Mouse (Mus musculus) bone marrow macrophage, adult 2 months (primary cell): ENCODE results near the gene Zkscan16. TPM values are rescaled to one million over a fixed set of nuclear protein-coding genes. Genes with fewer than 3 reads are reported as not detected.
A peak's percentile ranks its signal among the peaks of the same experiment; 100 is the strongest.

ENCODE experiments used
- H3K27ac ChIP-seq: 2 replicates; pipeline ENCODE4 v1.5.1; 2012; ENCODE audit warnings: low read depth, low read length; ENCODE audit not compliant: insufficient read depth
- H3K4me1 ChIP-seq: 2 replicates; pipeline ENCODE4 v1.6.1; 2012; ENCODE audit warnings: low read length; ENCODE audit not compliant: control insufficient read depth, insufficient read depth
- H3K4me3 ChIP-seq: 2 replicates; pipeline ENCODE4 v1.5.1; 2012; ENCODE audit warnings: mild to moderate bottlenecking, low read length, moderate library complexity; ENCODE audit not compliant: insufficient read depth
- CTCF ChIP-seq: IDR thresholded peaks from 2 replicates; pipeline ENCODE4 v1.5.1; 2012; ENCODE audit warnings: low read depth, mild to moderate bottlenecking, low read length, moderate library complexity
- POLR2A ChIP-seq: IDR thresholded peaks from 2 replicates; pipeline ENCODE4 v1.6.1; 2012; ENCODE audit warnings: mild to moderate bottlenecking, low read depth, low read length, borderline replicate concordance
- polyA plus RNA-seq: library from polyadenylated mRNA; stranded (reverse); fragments of >200 nt; gene quantifications from 2 replicates; pipeline ENCODE4 v1.2.4, GENCODE M21; 2012; ENCODE audit not compliant: missing spikeins, insufficient read depth, insufficient read length

The Zkscan16 gene
- polyA plus RNA-seq, 1 experiment, result not detected

DNA sequence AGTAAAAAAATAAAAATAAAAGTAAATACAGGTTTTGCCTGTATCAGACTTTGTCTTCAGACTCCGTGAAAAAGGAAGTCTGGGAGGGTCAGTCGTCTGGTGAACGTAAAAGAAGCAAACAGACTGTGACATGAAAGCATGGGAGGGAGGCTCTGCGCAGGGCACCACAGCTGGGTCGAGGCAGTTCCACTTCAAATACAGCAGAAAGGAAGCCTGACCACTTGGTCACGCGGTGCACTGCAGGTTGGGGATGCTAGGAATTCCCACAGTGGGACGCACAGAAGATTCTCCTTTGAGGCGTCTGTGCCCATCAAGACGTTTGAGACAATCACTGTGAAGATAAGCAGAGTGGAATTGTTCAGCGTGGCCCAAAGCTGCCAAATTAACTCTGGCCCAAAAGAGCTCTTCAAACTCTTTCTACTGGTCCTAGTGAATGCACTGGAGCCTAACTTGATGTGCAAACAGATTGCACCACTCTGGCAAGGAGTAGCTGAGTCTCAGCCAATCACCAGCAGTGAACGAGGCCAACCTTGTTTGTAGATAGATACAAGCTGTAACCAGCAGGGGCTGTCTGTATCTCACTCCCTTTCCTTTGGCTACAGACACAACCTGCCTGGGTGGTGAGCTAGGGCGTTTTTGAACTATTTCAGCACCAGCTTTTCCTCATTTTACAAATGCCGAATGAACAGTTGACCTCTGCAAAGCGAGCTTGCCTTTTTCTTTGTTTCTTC, 8.5 kb upstream of the Zkscan16 start:
- H3K27ac ChIP-seq, result no peak overlapping the region
- no peak overlapping the region for H3K4me3 ChIP-seq
- TF ChIP-seq CTCF (no peak), POLR2A (no peak)
- 0 out of 2 replicates have a peak, but pooled peaks cover 2% of the 10 kb centered on the region for H3K4me1 ChIP-seq

GRCm38 (mm10) chr4:58935846-58936245, 7.6 kb upstream of the Zkscan16 start:
- TF ChIP-seq CTCF (no peak), POLR2A (no peak)
- H3K27ac ChIP-seq, result no peak overlapping the region
- H3K4me1 ChIP-seq, result 0 out of 2 replicates have a peak, but pooled peaks cover 2% of the 10 kb centered on the region
- H3K4me3 ChIP-seq, result no peak overlapping the region

DNA sequence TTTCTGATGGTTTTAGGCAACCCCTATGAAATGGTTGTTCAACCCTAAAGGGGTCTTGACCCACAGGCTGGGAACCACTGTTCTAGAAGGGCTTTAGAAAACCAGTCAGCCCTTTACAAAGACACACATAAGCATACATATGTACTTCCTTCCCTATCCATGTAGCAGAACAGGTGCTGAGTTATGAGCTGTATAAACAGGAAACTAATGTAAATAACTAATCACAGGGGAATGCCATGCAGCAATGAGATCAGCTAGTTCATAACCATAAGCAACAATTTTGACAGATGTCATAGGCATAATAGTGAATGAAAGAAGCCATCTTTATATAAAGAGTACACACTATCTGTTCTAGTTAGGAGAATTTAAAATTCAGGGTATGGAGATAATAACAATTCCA, 1.8 kb upstream of the Zkscan16 start:
- 0 out of 2 replicates have a peak, but pooled peaks cover 2% of the 10 kb centered on the region for H3K4me1 ChIP-seq
- TF ChIP-seq CTCF, result no peak
- no peak for TF ChIP-seq POLR2A
- no peak overlapping the region for H3K27ac ChIP-seq
- no peak overlapping the region for H3K4me3 ChIP-seq

- no peak for TF ChIP-seq POLR2A
- no peak for TF ChIP-seq CTCF
- 0 out of 2 replicates have a peak, but pooled peaks cover 2% of the 10 kb centered on the region for H3K4me1 ChIP-seq
- H3K4me3 ChIP-seq, result peak overlapping the region; percentile 76
- no peak overlapping the region for H3K27ac ChIP-seq
These were observed 486 bp upstream of the Zkscan16 start for GRCm38 (mm10) chr4:58942942-58943341.

DNA sequence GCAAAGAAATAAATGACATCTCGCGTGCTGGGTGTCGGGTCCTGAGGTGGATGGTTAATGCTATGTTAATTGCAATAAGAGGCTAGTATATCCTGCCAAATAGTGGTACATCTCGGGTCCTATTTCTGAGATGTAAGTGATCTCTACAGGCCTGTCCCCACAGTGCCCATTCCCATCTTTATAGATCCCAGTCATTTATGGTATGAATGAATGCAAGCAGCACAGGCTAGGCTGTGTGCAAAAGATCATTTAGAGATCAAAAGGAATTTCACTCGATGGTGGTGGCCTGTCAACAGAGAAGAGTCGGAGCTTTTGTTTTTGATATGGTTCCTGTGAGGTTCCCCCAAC, 752 bp downstream of the Zkscan16 start:
- TF ChIP-seq CTCF (no peak), POLR2A (no peak)
- Histone ChIP-seq H3K4me1 (0 out of 2 replicates have a peak, but pooled peaks cover 2% of the 10 kb centered on the region), H3K27ac (no peak overlapping the region), H3K4me3 (peak overlapping the region; percentile 76)

GRCm38 (mm10) chr4:58944695-58945094, 1.3 kb downstream of the Zkscan16 start:
- H3K4me3 ChIP-seq, result no peak overlapping the region
- 0 out of 2 replicates have a peak, but pooled peaks cover 2% of the 10 kb centered on the region for H3K4me1 ChIP-seq

GRCm38 (mm10) chr4:58948391-58948790, 5.0 kb downstream of the Zkscan16 start:
- Histone ChIP-seq H3K27ac (no peak overlapping the region), H3K4me3 (no peak overlapping the region), H3K4me1 (no peaks in the 10 kb centered on the region)
- TF ChIP-seq CTCF (no peak), POLR2A (no peak)

More at GRCm38 (mm10) chr4:58944695-58945094, 1.3 kb downstream of the Zkscan16 start:
- TF ChIP-seq POLR2A, result no peak
- no peak for TF ChIP-seq CTCF
- no peak overlapping the region for H3K27ac ChIP-seq

GRCm38 (mm10) chr4:58952630-58953029, 9.2 kb downstream of the Zkscan16 start:
- TF ChIP-seq POLR2A, result no peak
- TF ChIP-seq CTCF, result no peak
- Histone ChIP-seq H3K4me1 (no peaks in the 10 kb centered on the region), H3K4me3 (no peak overlapping the region), H3K27ac (no peak overlapping the region)

- Histone ChIP-seq H3K27ac (no peak overlapping the region), H3K4me3 (no peak overlapping the region), H3K4me1 (no peaks in the 10 kb centered on the region)
- TF ChIP-seq POLR2A, result no peak
- TF ChIP-seq CTCF, result no peak
These were observed 18.3 kb downstream of the Zkscan16 start for GRCm38 (mm10) chr4:58961719-58962118.

DNA sequence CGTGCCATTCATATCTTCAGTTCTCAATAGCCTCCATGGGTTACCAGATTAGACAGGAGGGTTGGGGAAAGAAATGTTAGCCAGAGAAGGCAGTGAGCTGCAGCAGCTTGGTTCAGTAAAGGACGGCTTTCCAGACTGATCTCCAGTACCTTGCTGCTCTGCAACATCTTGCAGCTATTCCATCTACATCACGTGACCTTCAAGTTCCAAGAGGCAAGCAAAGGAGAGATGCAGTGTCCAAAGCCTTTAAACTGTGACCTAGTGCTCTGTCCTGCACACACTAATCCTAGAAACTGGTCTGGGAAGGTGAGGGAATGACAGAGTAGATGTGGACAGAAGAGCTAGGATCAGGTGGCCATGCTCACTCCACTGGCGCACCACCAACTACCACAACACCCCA, 19.8 kb downstream of the Zkscan16 start:
- H3K4me3 ChIP-seq, result no peak overlapping the region
- H3K4me1 ChIP-seq, result peaks cover 2% of the 10 kb centered on the region; the same call in 1 of the 2 replicates
- TF ChIP-seq CTCF, result no peak
- no peak for TF ChIP-seq POLR2A

More for the DNA sequence above, 19.8 kb downstream of the Zkscan16 start:
- no peak overlapping the region for H3K27ac ChIP-seq
